Mouse (Mus musculus): Measurements from ENCODE around the gene Gm49325.

Gm49325 gene

GRCm38 (mm10) chr10:77589117-77589516, 16.9 kb upstream of the Gm49325 start:
- no peak for DNase-seq (ENCODE audit: low read depth)

- DNase-seq (ENCODE audit: low read depth) = no peak
Observed at GRCm38 (mm10) chr10:77589749-77590148, 16.2 kb upstream of the Gm49325 start.

GRCm38 (mm10) chr10:77590812-77591211, 15.2 kb upstream of the Gm49325 start:
- peak; percentile 84 for DNase-seq (ENCODE audit: low read depth)

DNA sequence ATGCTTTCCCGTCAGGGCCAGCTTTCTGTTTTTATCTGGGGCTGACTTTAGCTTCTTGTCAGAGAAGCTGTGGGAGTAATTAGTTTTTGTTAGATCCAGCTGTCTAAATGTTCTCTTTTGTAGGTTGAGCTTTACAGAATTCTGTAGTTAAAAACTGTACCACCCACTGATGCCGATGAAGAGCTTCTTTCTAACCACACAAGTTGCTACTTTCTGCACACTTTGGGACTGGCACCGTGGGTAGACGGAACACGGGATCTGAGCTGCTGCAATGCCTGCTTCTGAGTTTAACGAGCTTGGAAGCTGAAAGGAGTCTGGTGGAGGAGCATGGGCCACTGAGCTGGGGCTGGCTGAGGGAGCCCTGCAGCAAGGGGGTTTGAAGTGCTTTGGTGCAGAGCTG, 14.5 kb upstream of the Gm49325 start:
- DNase-seq (ENCODE audit: low read depth) = no peak

DNA sequence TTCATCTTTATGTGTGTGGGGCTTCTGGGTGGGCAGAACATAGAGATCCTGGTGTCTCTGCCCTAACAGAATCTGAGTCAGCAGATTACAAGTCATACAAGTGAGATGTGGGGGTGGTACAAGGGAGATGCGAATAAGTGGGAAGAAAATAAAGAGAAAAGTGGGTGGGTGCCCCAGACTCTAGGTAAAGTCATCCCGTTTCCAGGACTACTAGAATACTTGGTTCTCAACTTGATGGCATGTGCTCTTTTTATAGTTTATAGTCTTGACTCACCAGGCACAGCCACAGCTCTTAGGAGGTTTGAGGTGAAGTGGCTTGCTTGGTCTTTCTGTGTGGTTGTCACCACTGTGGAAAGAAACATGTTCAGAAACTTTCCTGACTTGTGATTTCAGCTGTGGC, 9.9 kb upstream of the Gm49325 start:
- DNase-seq (ENCODE audit: low read depth) = no peak

GRCm38 (mm10) chr10:77603021-77603420, 3.0 kb upstream of the Gm49325 start:
- DNase-seq (ENCODE audit: low read depth) = no peak

DNA sequence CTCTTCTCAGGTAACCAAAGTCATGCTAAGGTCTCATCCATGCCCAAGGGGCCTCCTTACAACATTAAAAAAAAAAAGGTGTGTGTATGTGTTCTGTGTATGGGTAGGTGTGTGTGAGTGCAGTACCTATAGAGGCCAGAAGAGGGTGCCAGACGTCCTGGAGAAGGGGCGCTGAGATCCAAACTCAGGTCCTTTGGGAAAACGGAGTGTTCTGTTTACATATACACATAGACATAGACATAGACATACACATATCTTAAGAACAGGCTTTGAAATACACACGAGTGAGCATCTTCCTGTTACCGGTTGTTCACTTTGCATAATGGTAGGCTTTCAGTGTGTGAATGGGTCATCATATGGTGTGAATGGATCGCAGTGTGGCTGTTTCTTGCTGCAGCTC, 1.9 kb upstream of the Gm49325 start:
- no peak for DNase-seq (ENCODE audit: low read depth)

DNA sequence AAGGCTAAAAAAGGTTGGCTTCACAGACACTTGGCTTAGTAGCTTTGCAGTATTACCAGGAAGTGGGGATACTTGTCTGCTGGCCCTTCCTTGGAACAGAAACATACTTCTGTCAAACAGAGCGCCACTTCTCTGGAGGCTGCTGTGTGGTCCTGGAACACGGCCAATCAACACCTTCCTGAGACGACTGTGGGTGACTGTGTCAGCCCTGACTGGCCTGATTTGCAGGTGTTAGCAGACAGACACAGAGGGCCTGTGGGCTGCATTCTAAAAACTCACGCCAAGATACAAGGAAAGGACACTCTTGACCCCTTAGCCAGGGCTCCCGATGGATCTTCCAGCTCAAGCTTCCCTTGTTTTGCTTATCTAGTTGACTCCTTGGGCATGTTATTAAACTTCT, 1.0 kb upstream of the Gm49325 start:
- no peak for DNase-seq (ENCODE audit: low read depth)

GRCm38 (mm10) chr10:77605368-77605767, 629 bp upstream of the Gm49325 start:
- DNase-seq (ENCODE audit: low read depth) = no peak

DNA sequence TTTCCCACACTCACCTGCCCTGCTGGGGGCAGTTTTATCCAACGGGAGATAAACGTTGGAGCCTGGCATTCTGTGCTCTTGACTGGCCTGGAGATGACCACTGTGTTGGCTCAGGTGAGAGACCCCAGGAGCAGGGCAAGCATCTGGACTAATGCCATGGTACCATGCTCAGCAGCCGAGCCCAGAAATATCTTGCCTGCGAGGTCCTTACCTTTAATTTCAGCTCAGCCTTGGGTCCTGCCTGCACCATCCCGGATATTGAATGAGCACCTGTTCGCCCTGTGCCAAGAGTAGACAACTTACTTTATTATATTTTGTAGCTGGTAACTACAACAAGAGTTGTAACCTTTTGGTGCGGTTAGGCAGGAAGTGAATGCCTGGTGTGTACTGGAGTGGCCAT, 858 bp downstream of the Gm49325 start:
- DNase-seq (ENCODE audit: low read depth) = no peak

DNA sequence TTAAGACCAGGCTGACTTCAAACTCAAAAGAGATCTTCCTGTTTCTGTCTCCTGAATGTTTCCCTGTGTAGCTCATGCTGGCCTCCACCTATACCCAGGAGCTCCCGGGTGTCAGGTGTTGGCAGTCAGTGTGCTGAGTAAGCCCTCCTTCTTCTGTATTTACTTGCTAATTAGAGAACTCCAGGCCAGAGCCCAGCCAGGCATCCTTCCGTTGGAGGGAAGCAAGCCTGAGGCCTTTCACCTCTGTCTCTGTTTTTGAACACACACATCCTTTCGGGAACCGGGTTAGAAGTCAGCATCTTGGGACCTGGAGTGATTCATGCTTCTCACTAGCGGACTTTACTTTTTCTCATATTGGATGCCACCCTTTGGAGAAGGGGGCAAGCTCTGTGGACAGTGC, 1.4 kb downstream of the Gm49325 start:
- no peak for DNase-seq (ENCODE audit: low read depth)

- no peak for DNase-seq (ENCODE audit: low read depth)
Observed at GRCm38 (mm10) chr10:77608589-77608988, 2.6 kb downstream of the Gm49325 start.

DNA sequence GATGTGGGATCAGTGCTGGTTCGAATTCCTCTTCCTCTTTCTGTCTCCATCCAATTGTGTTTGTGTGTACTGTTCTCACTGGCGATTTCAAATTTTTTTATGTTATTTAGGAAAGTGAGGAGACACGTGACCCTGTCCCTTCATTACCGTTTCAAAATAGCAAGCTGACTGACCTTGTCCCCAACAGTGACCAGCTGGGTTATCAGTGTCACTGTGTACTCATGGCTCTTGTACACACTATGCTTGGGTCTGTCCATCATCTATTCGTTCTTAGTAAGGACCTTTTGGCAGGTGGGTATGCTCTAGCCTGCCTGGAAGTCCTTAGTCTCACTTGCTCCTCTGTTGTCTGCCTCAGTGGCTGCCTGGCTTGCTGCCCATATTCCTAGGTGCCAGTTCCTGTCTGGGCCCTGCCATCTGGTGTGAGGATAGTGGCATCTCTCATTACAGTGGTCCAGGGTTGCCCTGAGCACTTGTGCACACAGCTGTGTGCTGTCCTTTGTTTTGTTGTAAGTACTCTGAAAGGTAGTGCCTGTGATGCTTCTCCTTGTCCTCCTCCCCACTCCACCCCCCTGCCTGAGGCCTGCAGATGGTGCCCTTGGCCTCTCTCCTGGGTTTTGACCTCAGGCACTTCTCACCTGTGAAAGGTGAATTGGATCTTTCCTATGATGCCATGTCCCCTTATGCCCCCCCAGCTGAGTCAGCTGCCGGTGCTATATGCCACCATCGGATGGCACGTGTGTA, 4.4 kb downstream of the Gm49325 start:
- DNase-seq (ENCODE audit: low read depth) = no peak

DNA sequence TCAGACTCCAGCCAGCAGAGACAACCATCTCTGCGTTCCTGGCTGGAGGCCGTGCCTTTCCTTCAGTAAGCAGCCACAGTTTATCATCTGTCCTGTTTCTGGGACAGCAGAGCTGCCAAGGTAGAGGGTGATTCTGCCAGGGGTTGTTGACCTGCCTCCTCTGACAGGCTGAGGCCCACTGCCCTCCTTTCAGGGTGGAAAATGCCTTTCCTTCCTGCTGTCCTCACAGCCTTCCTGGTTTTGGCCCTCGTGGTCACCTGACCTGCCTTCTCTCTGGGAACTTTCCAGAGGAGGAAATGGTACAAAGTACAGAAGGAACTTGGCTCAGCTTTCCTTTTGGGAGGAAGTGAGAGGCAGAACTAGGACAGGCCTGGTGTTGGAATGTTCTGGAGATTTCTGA, 7.4 kb downstream of the Gm49325 start:
- no peak for DNase-seq (ENCODE audit: low read depth)

GRCm38 (mm10) chr10:77615647-77616046, 9.7 kb downstream of the Gm49325 start:
- no peak for DNase-seq (ENCODE audit: low read depth)

GRCm38 (mm10) chr10:77616166-77616565, 10.2 kb downstream of the Gm49325 start:
- no peak for DNase-seq (ENCODE audit: low read depth)

DNA sequence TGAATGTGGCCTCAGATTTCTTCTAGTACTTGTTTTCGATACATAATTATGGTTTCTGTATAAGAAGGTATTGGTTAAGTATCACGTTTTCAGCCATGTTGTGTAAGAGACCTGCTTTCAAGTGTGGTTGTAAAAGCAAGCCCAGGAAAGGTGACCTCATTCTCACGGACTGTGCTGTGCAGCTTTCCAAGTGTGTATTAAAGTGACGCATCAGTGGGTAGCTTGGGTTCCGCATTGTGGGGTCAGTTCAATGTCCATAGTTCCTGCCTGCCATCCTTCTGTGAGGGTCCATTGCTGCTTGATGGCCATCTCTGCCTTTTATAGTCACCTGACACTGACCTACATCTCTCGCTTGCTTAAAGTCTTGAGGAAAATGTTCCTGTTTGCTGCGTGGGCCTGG, 10.9 kb downstream of the Gm49325 start:
- DNase-seq (ENCODE audit: low read depth) = no peak

GRCm38 (mm10) chr10:77621546-77621945, 15.5 kb downstream of the Gm49325 start:
- DNase-seq (ENCODE audit: low read depth) = no peak

DNA sequence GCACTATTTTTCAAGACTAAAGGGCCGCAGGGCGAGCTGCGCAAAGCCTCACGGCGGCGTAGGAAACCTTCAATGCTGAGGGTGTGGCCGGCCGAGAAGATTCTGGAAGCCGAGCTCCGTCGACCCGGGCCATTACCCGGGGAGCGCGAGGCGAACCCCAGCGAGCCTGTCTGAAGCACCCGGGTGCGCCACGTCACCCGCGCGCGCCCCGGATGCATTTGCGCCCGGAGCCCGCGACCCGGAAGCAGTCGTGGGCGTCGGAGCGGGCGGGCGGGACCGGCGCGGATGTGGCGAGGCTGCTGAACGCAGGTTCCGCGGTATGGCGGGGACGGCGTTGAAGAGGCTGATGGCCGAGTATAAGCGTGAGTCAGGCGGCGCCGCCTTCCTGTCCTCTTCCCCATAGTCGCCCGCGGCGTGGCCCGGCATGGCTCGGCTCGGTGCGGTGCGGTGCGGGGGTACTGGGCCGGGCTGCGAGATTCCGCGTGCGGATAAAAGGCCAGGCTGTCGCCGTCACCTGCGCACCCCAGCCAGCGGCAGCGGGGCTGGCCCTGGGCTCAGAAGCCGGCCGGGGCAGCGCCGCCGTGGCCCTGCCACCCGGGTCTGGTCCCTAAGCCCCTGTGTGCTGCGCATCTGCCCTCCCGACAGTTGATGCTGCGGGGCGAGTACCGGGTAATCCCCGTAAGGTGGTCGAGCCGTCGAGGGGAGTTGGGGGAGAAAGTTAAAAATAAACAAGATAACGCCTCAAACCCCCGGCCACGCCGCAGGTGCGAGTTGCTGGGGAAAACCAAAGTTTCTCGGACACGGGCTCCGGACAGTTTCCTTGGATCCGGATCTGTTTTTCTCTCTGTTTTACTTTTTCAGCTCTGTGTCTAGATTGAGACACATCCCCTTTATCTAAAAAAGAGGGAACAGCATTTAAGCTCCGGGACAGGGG, 16.3 kb downstream of the Gm49325 start, which contains the start of gene Ube2g2:
Gene Ube2g2 (plus strand): TSS at position 221 of the 934 bp plus-strand sequence.
- peak; percentile 87 for DNase-seq (ENCODE audit: low read depth)

DNA sequence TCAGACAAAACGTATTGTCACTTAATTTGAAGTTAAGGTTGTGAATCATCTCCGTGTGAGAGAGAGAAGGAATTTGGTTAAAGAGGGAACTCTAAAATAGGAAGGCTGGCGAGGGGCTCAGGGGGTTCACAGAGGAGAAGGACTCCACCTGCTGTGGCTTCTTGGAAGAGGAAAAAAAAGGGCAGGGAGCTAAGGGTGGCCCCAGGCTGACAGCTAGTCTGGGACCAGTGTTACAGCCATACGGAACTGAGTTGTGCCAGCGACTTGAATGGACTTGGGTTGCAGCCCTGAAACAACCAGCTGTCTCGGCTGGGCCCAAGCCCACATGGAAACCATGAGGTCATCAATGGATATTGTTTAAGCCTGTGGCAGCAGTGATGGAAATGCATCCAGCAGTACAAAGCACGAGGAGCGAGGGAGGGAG, 17.1 kb downstream of the Gm49325 start:
- DNase-seq (ENCODE audit: low read depth) = no peak

GRCm38 (mm10) chr10:77623639-77624400, 17.8 kb downstream of the Gm49325 start:
- no peak for DNase-seq (ENCODE audit: low read depth)

DNA sequence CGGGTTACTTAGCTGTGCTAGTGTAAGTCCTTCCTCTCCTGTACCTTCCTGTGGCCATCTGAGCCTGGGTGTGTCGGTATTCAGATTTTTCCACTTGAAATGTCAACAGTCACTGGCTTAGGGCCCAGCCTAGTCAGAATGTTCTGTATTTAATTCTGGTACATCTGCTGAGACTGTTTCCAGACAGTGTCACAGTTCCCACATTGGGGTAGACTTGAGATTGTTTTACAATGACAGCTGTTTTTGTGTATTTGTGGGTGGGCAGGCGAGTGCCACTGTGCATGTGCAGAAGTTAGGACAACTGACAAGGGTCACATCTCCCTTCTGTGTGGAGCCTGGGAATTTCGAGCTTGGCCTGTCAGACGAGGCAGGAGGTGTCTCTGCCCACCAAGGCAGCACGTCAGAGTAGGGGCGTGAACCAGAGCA, 18.6 kb downstream of the Gm49325 start:
- DNase-seq (ENCODE audit: low read depth) = no peak
